Mouse (Mus musculus): ENCODE measurements around the gene Tmem109.

The Tmem109 gene

DNA sequence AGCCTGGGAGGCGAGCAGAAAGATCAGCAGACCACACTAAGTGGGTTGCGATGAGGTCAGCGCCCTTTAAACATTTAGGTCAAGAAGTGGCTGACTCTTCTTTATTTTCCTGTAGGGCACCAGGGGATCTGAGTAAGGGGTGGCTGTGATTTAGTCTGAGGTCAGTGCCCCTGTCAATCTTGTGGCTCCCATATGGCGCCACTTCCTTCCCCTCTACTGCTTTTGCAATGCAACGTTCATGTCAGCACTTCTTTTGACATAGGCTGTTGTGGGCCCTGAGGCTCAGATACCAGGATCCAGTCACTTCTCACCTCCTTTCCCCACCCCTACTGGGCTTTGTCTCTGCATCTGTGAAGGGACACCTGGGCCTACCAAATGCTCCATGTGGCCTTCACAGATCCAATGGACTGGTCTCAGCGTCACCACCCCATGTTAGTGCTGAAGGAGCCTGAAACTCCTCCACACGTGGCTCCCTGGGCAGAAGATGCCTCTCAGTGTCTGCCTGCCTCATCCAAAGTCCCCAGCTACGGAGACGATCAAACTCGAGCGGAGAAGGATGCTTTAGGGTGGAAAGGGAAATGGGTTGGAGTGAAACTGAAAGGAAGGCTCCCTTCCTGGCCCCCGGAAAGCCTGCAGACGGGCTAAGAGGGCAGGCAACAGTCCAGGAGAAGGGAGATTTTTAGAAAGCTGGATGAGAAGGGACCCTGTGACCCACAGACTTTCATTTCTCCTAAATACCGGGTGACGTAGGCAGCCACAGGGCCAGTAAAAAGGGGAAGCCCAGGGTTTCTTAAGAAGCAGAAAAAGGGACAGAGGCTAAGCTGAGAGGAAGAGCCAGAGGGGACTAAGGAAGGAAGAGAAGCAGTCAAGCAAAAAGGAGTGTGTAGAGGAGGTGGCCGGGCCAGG, 39.8 kb downstream of the Tmem109 start:
- WGBS: 79% methylated on average over 16 of the region's 16 CpGs

DNA sequence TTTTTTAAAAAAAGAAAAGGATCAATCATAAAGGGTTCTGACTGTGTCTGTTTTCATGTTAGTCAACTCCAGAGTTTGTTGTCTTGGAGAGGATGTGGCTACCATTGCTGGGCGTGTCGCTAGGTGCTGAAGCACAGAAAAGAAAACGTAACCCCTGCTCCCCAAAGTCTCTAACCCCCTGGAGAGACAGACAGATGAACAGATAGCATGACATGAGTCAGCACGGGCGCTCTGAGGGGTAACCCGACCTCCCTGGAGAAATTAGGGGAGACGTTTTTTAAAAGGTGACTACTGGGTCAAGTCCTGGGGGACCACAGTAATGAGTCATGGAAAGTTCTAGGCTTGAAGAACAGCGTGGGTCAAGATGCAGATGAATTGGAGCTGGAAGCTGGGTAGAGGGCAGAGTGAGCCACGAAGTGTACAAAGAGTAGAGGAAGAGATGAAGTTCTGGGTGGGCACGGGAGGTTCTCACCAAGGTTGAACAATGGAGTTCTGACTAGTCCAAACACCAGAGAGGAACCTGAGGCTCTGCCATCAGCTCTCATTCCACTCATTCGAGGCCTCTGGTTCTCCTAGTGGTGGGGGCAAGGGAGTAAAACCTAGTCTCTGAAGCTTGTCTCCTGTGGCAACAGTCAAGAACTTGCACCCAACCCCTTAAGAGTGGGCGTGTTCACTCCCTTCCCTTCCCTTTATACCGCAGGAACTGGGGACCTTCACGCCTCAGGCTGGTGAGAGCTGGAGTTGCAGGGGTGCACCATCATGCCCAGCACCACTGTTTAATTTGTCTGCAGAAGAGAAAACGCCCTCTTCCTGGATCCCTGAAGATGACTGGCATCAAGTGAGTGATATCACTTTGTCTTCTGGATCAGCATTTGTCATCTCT, 42.5 kb downstream of the Tmem109 start, which contains the start of gene Slc15a3:
TSS of gene Slc15a3 (plus strand) at position 718 of the 883 bp plus-strand sequence.
- WGBS: 82% methylated on average over 15 of the region's 15 CpGs

DNA sequence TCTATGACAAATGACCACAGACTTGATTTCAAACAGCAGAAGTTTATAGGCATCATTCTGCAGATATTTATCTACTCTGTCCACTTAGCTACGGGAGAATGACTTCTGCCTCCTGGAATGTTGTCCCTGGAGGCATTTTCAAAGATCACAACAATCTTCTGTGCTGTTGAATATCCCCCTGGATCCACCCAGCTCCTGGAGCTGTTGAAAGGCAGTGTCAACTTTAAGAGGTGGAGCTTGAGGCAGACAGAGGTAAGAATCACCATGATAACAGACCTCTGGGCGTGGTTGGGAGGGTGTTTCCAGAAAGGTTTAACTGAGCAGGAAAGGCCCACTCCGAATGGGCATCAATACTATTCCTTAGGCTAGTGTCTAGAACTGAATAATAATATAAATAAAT, 46.1 kb downstream of the Tmem109 start:
- 77% methylated on average over 3 of the region's 3 CpGs for WGBS

DNA sequence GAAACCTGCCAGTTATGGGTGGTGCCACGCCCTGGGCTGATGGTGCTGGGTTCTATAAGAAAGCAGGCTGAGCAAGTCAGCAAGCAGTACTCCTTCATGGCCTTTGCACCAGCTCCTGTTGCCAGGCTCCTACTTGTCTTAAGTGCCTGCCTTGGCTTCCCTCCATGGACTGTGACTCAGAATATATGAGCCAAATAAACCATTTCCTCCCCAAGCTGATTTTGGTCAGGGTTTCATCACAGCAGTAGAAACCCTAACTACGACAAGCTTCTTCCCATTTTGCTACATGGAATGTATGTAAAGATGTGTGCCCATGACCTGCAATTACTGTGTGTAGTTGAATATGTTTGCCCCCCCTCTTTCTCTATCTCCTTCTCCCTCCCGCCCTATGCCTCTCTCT, 48.2 kb downstream of the Tmem109 start:
- 81% methylated on average over 3 of the region's 3 CpGs for WGBS

DNA sequence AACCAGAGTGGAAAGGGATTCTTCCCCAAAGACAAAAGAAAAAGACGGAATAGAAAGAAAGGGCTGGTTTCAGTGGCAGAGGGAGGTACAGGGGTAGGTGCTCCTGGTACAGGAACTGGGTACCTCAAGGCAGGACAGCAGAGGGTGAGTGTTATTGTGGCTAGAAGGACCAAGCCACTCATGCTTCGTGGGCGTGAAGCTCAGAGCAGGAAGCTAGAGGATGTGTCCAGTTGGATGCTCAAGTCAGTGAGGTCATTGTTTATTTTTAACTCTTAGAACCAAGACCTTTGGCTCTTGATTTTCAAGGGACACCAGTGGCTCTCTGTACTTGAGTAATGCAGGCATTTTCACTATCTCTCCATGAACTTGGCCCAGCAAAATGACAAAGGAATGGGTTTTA, 49.8 kb downstream of the Tmem109 start:
- WGBS: 81% methylated on average over 3 of the region's 3 CpGs

DNA sequence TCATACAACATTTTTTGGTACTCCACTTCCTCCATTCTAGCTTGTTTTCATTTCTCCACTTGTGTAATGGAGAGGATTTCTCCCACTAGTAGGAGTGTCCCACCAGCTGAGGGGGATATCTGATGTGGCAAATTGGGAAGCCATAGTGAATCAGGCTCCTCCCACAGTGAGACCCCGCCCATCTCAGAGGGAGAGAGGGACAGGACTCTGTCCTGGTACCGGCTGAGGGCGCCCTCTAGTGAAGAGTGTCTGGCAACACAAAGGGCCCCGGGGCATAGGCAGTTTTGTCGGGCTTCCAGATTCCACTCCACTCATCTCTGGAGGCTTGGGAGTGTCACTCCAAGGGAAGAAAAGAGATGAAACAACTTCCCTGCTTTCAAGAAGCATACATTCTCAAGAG, 50.4 kb downstream of the Tmem109 start:
- 8% methylated on average over 5 of the region's 5 CpGs for WGBS

DNA sequence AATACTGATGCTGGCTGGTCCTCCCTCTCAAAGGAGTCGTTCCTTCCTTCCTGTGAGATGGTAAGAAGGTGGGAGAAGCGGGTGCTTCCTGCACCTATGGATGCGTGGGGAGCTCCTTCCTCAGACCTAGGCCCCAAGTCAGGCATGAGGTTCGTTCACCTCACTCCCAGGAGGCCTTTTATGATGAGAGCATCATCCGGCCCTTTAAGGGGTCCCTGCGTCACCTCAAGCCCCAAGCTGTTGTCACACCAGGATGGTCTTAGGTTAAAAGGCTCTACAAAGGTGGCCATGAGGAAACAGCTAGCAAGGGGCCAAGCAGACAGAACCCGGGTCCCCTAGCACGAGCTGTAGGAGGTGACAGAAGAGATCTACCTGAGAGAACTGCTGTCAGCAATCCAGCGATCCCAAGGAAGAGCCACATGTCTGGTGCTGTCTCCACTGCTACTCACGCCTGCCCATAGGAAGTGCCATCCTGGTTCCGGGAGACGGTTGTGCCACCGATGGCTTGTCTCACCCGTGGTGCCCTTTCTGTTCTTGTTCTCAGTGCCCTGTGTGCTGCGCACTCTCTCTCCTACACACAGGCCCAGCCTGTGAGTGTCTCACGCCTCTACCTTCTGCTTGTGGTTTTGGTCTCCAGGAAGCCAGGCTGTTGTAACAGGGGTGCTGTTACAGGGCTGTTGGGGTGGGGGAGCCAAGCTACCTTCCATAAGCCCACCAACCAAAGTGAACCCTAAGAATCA, 52.2 kb downstream of the Tmem109 start, which contains the start of gene Cd6:
TSS of gene Cd6 (minus strand) at position 623 of the 740 bp plus-strand sequence.
- 91% methylated on average over 16 of the region's 16 CpGs for WGBS

DNA sequence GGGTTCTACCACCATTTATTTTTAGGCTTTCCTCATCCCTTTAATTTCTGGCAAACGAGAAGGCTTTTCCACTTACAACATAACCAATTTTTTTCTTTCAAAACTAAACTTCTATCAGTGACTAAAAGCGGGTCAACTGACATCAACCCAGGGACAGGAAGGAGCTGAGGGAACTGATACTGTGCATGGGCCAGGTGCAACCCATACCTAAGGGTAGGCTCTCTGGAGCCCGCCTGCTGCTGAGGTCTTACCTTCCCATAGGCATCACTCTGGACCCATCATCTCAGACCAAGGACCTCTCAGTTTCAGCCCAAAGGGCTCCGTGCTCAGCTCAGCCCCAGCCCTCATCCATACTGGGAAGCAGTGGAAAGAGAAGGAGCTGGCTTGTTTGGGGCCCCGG, 53.5 kb downstream of the Tmem109 start:
- 89% methylated on average over 5 of the region's 5 CpGs for WGBS

DNA sequence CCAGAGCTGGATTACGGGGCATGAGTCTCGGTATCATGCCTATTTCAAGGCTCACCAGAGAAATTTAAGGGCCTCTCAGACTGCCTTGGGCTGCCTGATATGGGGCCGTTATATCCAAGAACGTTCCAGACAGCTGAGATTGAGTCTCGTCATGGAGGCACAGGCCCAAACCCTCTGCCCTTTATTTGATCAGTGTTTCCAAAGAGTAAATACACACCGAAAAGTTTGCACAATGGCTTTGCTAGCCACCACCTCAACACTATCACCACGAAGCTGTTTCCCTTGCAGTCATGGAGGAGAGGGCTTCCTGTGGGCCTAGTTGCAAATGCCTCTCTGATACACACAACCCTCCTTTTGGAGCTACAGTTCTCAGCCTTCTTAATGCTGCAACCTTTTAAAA, 57.7 kb downstream of the Tmem109 start:
- WGBS: 95% methylated on average over 7 of the region's 7 CpGs

DNA sequence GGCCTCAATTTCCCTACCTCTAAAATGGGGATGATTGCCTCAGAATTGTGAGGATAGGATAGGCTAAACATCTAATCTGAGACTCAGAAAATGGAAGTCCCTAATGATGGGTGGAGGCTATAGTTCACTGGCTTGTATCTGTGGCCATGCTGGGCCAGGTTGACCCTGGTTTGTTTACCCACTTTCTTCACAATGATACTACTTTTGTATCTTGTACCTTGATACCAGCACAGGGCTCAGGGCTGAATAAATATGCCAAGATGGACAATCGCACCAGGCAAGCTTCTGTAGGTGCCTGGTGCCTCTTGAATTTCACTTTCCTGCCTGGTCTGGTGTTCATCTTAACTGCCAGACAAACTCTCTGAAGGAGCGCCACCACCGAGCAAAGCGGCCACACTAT, 59.3 kb downstream of the Tmem109 start:
- WGBS: 95% methylated on average over 4 of the region's 4 CpGs

DNA sequence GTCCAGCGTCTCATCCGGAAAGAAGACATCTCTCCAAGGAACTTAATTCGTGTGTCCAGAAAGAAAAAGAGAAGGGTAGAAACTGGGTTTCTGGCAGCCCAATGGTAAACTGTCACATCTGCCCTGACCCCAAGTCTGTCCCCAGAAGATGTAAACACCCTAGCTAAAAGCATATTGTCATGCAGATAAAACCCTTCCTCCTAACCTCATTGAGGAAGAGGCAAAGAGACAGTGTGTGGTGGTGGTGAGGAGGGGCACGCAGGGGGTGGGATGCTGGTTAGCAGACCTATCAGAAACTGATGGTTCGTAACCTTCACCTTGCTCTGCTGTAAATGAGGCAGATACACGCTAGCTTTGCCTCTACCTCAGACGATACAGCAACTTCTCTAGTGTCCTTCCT, 60.5 kb downstream of the Tmem109 start:
- 87% methylated on average over 7 of the region's 7 CpGs for WGBS

Data from cerebral cortex, adult 2 months (tissue).